In the genomic region with DNA sequence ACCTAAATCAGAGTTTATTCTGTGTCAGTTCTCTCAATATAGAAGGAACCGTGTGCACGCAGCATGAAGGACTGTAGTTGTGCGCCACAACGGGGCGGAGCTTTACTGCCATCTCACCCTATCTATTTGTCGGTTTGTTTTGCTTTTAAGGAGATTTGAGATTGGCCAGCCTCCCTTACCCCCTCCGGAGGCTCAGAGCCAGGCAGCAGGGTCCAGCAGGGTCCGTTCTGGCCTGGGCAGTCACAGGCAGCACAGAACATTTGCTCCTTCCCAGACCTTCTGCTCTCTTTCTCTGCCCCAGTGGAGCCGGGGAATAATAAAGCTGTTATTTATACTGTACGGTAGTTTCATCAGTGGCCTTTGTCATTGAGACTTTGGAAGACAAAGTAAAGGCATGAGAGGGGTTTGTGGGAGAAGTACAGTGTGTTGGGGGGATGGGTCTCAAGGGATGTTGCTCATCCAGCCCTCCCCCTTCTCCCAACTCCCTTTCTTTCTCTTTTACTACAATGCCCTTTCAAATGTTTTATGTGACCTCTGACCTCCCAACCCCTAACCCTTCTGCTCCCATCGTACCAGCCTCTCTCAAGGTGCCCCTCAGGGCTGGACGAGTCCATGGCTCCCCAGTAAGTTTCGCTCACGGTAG, we compare ENCODE assay signal across 18 mouse cellular contexts.
DNase-seq lines count a peak whose midpoint lies in the region; ATAC-seq and TF ChIP-seq lines count a peak whose summit lies in the region.
"Had no signal": no experiment of that assay in that cellular context is flagged by ENCODE, and none has a peak within 500 bp of the region (broad histone marks: within the 10 kb centered on the region; RNA-seq: fewer than 3 reads in every experiment).

No protein-coding gene starts in this region.

- ATAC-seq in forebrain, embryonic 11.5 days (replicated peaks; ENCODE audit: low FRiP score) = no peak; the same call in 1 of the 2 replicates
- ATAC-seq in forebrain, embryonic 12.5 days (ENCODE audit: low FRiP score) = no peak
- ATAC-seq: CD4-positive, CD25-positive, alpha-beta regulatory T cell, adult 4 months; intestine, embryonic 15.5 days; Patski had no signal

- peak; percentile 59 for TF ChIP-seq EP300 in ES-Bruce4 (IDR thresholded peaks at IDR 0.05; ENCODE audit: insufficient read depth, low read depth, low read length)

- no peaks in the 10 kb centered on the region for H3K9me3 ChIP-seq in forebrain, embryonic 11.5 days (ENCODE audit: control insufficient read depth, low read length)
- H3K9me3 ChIP-seq in forebrain, embryonic 12.5 days = no peaks in the 10 kb centered on the region
- H3K9me3 ChIP-seq in ES-Bruce4 (replicated peaks; ENCODE audit: control insufficient read depth, insufficient read depth, low read length, poor library complexity, severe bottlenecking) = no peaks in the 10 kb centered on the region
- no peaks in the 10 kb centered on the region for H3K9me3 ChIP-seq in limb, embryonic 10.5 days (replicated peaks)
- H3K9me3 ChIP-seq: embryonic facial prominence, embryonic 13.5 days; intestine, embryonic 15.5 days; midbrain, embryonic 12.5 days had no signal

- no peak overlapping the region for H3K4me2 ChIP-seq in forebrain, embryonic 11.5 days (ENCODE audit: low read depth, low read length, severe bottlenecking)
- H3K4me2 ChIP-seq in forebrain, embryonic 12.5 days = no peak overlapping the region
- H3K4me2 ChIP-seq: embryonic facial prominence, embryonic 13.5 days; intestine, embryonic 15.5 days; midbrain, embryonic 12.5 days had no signal

- 27% methylated on average over 14 of the region's 14 CpGs for WGBS in forebrain, embryonic 11.5 days
- 30% methylated on average over 14 of the region's 14 CpGs for WGBS in forebrain, embryonic 12.5 days
- 37% methylated on average over 14 of the region's 14 CpGs for WGBS in limb, embryonic 10.5 days

- no peak overlapping the region for H3K27ac ChIP-seq in forebrain, embryonic 11.5 days (ENCODE audit: low read depth, low read length)
- no peak overlapping the region for H3K27ac ChIP-seq in forebrain, embryonic 12.5 days
- H3K27ac ChIP-seq in ES-Bruce4 (ENCODE audit: insufficient read depth, low read length) = no peak overlapping the region
- H3K27ac ChIP-seq in limb, embryonic 10.5 days = peak overlapping the region; percentile 68
- H3K27ac ChIP-seq: embryonic facial prominence, embryonic 13.5 days; intestine, embryonic 15.5 days; midbrain, embryonic 12.5 days had no signal

- H3K9ac ChIP-seq in forebrain, embryonic 11.5 days (ENCODE audit: low read length) = 0 out of 2 replicates have a peak overlapping the region, but pooled peaks have one; percentile 4
- H3K9ac ChIP-seq in forebrain, embryonic 12.5 days = no peak overlapping the region
- no peak overlapping the region for H3K9ac ChIP-seq in ES-Bruce4 (ENCODE audit: low read depth, poor library complexity, severe bottlenecking)
- H3K9ac ChIP-seq: embryonic facial prominence, embryonic 13.5 days; intestine, embryonic 15.5 days; midbrain, embryonic 12.5 days had no signal

- intact Hi-C loops in heart, postnatal 36 days (cut with DNase I) = no loop called here

- H3K4me3 ChIP-seq in forebrain, embryonic 11.5 days (ENCODE audit: low read depth, low read length) = no peak overlapping the region
- H3K4me3 ChIP-seq in forebrain, embryonic 12.5 days (replicated peaks) = no peak overlapping the region
- H3K4me3 ChIP-seq in ES-Bruce4 (ENCODE audit: low read depth, low read length) = no peak overlapping the region
- H3K4me3 ChIP-seq in limb, embryonic 10.5 days = no peak overlapping the region
- H3K4me3 ChIP-seq: embryonic facial prominence, embryonic 13.5 days; intestine, embryonic 15.5 days; midbrain, embryonic 12.5 days had no signal

- peak; percentile 39 for DNase-seq in forebrain, embryonic 11.5 days (ENCODE audit: low spot score)
- DNase-seq in brain, adult 2 months (ENCODE audit: low read depth, low spot score) = peak; percentile 12
- DNase-seq in limb, embryonic 10.5 days (ENCODE audit: low spot score) = no peak
- DNase-seq in gastrocnemius, postnatal 4 days (ENCODE audit: low spot score in 2 of 2) = no peak
- DNase-seq in heart, postnatal 36 days = no peak
- DNase-seq: adrenal gland, postnatal 10 days; gastrocnemius, postnatal 36 days; kidney, postnatal 25 days; layer of hippocampus, postnatal 36 days; liver; thymus, postnatal 36 days had no signal

- H3K36me3 ChIP-seq in forebrain, embryonic 11.5 days (ENCODE audit: control insufficient read depth, insufficient read depth, low read length) = no peaks in the 10 kb centered on the region
- no peaks in the 10 kb centered on the region for H3K36me3 ChIP-seq in forebrain, embryonic 12.5 days (replicated peaks)
- H3K36me3 ChIP-seq in ES-Bruce4 (ENCODE audit: control insufficient read depth, insufficient read depth, low read length, poor library complexity, severe bottlenecking) = no peaks in the 10 kb centered on the region
- H3K36me3 ChIP-seq in limb, embryonic 10.5 days = no peaks in the 10 kb centered on the region
- H3K36me3 ChIP-seq: embryonic facial prominence, embryonic 13.5 days; intestine, embryonic 15.5 days; midbrain, embryonic 12.5 days had no signal

- H3K4me1 ChIP-seq in forebrain, embryonic 11.5 days (replicated peaks; ENCODE audit: control insufficient read depth, insufficient read depth, low read length) = peaks cover 1% of the 10 kb centered on the region; the same call in 1 of the 2 replicates
- peaks cover 11% of the 10 kb centered on the region for H3K4me1 ChIP-seq in forebrain, embryonic 12.5 days
- peaks cover 11% of the 10 kb centered on the region for H3K4me1 ChIP-seq in ES-Bruce4 (ENCODE audit: control insufficient read depth, insufficient read depth, low read length)
- H3K4me1 ChIP-seq in limb, embryonic 10.5 days = peaks cover 18% of the 10 kb centered on the region
- H3K4me1 ChIP-seq: intestine, embryonic 15.5 days had no signal

- TF ChIP-seq CTCF in ES-Bruce4 (IDR thresholded peaks at IDR 0.05; ENCODE audit: low read depth, low read length) = no peak

- TF ChIP-seq POLR2A in ES-Bruce4 (IDR thresholded peaks at IDR 0.05; ENCODE audit: insufficient read depth, low read length) = no peak

- no peaks in the 10 kb centered on the region for H3K27me3 ChIP-seq in forebrain, embryonic 11.5 days (ENCODE audit: control insufficient read depth, insufficient read depth, low read length)
- peaks cover 35% of the 10 kb centered on the region for H3K27me3 ChIP-seq in forebrain, embryonic 12.5 days
- no peaks in the 10 kb centered on the region; the same call in 1 of the 2 replicates for H3K27me3 ChIP-seq in ES-Bruce4 (ENCODE audit: control insufficient read depth, insufficient read depth, low read length, poor library complexity, severe bottlenecking)
- H3K27me3 ChIP-seq in limb, embryonic 10.5 days (ENCODE audit: low read depth, poor library complexity, severe bottlenecking) = 0 out of 2 replicates have a peak, but pooled peaks cover 3% of the 10 kb centered on the region
- H3K27me3 ChIP-seq: intestine, embryonic 15.5 days; Patski had no signal

Comparison
In these comparisons a context has a peak if more than half of its experiments do, and no peak if none do; other contexts are left out.
1. DNase-seq: peak in forebrain, embryonic 11.5 days (single experiment) and brain, adult 2 months (single experiment); none in limb, embryonic 10.5 days (single experiment), gastrocnemius, postnatal 4 days (0 of 2) and heart, postnatal 36 days (0 of 2).